Mouse (Mus musculus) c-Kit-negative CD71-positive TER-119-positive erythroid progenitor cells, embryonic 14.5 days (primary cell): ENCODE measurements around the gene Chn2.

ENCODE experiments used
- DNase-seq: peaks from one replicate; pipeline ENCODE4 v3.0.0-alpha.2; 2013; ENCODE audit warnings: low read depth, low spot score

The Chn2 gene

DNA sequence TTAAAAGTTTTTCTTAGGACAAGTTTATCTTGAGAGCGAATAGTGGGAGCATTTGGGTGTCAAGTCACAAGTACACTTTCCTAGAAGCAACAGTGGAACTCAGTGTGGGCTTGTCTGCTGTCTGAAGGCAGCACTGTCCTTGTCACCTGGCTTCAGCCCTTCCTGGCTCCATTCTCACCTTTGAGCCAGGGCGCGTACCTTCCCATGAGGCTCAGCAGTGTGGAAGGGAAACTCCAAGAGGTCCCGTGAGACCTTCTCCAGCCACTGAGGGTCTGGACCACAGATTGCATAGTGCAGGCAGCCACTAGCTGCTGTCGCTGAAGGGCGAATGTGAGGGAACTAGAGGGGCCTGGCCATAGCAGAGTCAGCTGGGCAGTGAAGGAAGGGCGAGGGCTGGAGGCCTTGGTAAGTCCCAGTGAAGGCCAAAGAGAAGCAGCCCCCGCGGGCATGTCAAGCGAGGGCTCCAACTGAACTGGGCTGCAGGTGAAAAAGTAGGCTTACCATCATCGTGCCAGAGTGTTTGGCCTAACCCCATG is 293.8 kb downstream of the Chn2 start:
- no peak for DNase-seq

- no peak for DNase-seq
Measured at GRCm38 (mm10) chr6:54333652-54334396, 294.5 kb downstream of the Chn2 start.

DNA sequence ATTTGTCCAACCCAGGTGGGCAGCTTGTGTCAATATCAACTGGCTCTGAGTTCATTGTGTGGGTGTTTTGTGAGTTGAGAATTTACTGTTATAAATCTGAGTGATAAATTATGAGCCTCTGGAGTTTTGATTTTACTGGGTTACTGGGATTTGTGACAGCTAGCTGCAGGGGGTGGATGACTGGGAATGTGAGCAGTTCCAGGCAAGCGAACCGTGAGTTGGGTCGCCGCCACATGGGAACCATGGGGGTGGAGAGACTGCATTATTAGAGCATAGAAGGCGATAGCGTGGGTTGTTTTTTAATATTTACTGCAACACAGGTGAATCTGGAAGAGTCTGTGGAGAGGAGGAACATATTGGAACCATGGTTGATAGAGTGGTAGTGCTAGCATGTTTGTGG is 298.0 kb downstream of the Chn2 start:
- no peak for DNase-seq

DNA sequence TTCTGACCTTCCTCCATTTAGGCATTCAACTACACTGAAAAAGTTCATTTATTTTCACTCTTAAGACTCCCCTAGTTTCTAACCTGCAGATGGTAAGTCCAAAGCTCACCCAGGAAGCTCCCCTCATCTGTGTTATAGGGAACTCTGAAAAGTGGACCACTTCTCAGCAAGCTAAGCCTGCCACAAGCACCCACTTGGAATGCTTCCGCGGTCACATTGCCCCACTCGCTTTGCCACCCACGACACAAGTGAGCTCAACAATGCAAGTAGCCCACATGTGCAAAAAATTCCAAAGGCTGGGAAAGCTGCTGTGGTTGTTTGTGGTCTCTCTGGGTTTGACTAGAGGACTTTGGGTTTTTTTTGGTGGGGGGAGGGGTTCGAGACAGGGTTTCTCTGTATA is 301.8 kb downstream of the Chn2 start:
- DNase-seq, result no peak

DNA sequence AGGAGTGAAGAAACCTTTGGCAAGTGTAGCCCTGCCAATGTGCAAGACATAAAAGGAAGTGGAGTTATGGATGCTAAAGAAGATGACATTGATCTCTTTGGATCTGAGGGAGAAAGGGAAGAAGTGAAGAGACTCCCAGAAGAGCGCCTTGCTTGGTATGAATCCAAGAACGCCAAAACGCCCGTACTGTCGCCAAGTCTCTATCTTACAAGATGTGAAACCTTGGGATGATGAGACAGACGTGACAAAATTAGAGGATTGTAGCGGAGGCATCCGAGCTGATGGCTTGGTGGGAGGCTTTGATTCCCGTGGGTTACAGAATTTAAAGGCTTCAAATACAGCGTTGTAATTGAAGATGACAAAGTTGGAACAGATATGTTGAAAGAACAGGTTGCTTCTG is 302.9 kb downstream of the Chn2 start:
- no peak for DNase-seq
